Mouse (Mus musculus) limb, embryonic 12.5 days (tissue): Measurements from ENCODE around the gene Fam43a. TPM values are rescaled to one million over a fixed set of nuclear protein-coding genes. Genes with fewer than 3 reads are reported as not detected.

Experiments
- ATAC-seq: fragments of 200-750 bp; cut with Nextera tagmentation; 2 replicates; pipeline ENCODE4 v1.8.0; 2017; ENCODE audit warnings: low read depth, moderate TSS enrichment; ENCODE audit not compliant: insufficient number of reproducible peaks, insufficient read depth, low FRiP score, low TSS enrichment
- H3K27ac ChIP-seq: fragments of 300-500 bp; sonication (generic); 2 replicates; pipeline ENCODE4 v1.5.1; 2016; ENCODE audit warnings: mild to moderate bottlenecking, moderate library complexity
- H3K27me3 ChIP-seq: fragments of 300-500 bp; sonication (generic); 2 replicates; pipeline ENCODE4 v1.6.1; 2016; ENCODE audit warnings: mild to moderate bottlenecking, moderate library complexity
- H3K36me3 ChIP-seq: fragments of 300-500 bp; sonication (generic); 2 replicates; pipeline ENCODE4 v1.6.1; 2016; ENCODE audit warnings: mild to moderate bottlenecking, moderate library complexity
- H3K4me1 ChIP-seq: fragments of 300-500 bp; sonication (generic); replicated peaks from 2 replicates; pipeline ENCODE4 v1.6.1; 2016
- H3K4me2 ChIP-seq: fragments of 300-500 bp; sonication (generic); 2 replicates; pipeline ENCODE4 v1.6.1; 2016; ENCODE audit warnings: mild to moderate bottlenecking, moderate library complexity
- H3K4me3 ChIP-seq: fragments of 300-500 bp; sonication (generic); replicated peaks from 2 replicates; pipeline ENCODE4 v1.5.1; 2016; ENCODE audit warnings: mild to moderate bottlenecking
- H3K9ac ChIP-seq: fragments of 300-500 bp; sonication (generic); replicated peaks from 2 replicates; pipeline ENCODE4 v1.6.1; 2016; ENCODE audit warnings: mild to moderate bottlenecking, moderate library complexity
- H3K9me3 ChIP-seq: fragments of 300-500 bp; sonication (generic); 2 replicates; pipeline ENCODE4 v1.6.1; 2016; ENCODE audit warnings: mild to moderate bottlenecking, moderate library complexity
- WGBS: fragments of 180-500 bp; shearing (Covaris S2); methylation state at CpG from one replicate; pipeline ENCODE4 v1.1.7; 2016; 5-methylcytosine and 5-hydroxymethylcytosine counted together
- polyA plus RNA-seq: library from polyadenylated mRNA; unstranded; fragments of >200 nt; fragmentation: Nextera tagmentation; extraction: Ambion mirVana; gene quantifications from 2 replicates; pipeline ENCODE4 v1.2.1, GENCODE M21; 2016

Gene Fam43a
- polyA plus RNA-seq, 1 experiment from 2014 or later = 11.2 TPM

- WGBS = 94% methylated on average over 14 of the region's 14 CpGs
- ATAC-seq = no peak
Measured at GRCm38 (mm10) chr16:30638586-30638985, 39.1 kb downstream of the Fam43a start.

GRCm38 (mm10) chr16:30640591-30640990 is 41.1 kb downstream of the Fam43a start:
- H3K4me1 ChIP-seq = no peaks in the 10 kb centered on the region
- peaks cover 3% of the 10 kb centered on the region; the same call in 1 of the 2 replicates for H3K9me3 ChIP-seq
- H3K4me3 ChIP-seq = no peak overlapping the region
- 54% methylated on average over 2 of the region's 2 CpGs for WGBS
- H3K9ac ChIP-seq = no peak overlapping the region
- ATAC-seq = no peak
- H3K36me3 ChIP-seq = no peaks in the 10 kb centered on the region
- no peak overlapping the region for H3K27ac ChIP-seq
- H3K4me2 ChIP-seq = no peak overlapping the region
- H3K27me3 ChIP-seq = no peaks in the 10 kb centered on the region

More at GRCm38 (mm10) chr16:30638586-30638985, 39.1 kb downstream of the Fam43a start:
- H3K36me3 ChIP-seq = no peaks in the 10 kb centered on the region
- no peak overlapping the region for H3K27ac ChIP-seq
- peaks cover 8% of the 10 kb centered on the region; the same call in 1 of the 2 replicates for H3K4me1 ChIP-seq
- H3K9ac ChIP-seq = no peak overlapping the region
- no peak overlapping the region for H3K4me3 ChIP-seq
- no peak overlapping the region for H3K4me2 ChIP-seq
- no peaks in the 10 kb centered on the region for H3K27me3 ChIP-seq
- peaks cover 3% of the 10 kb centered on the region; the same call in 1 of the 2 replicates for H3K9me3 ChIP-seq

GRCm38 (mm10) chr16:30641408-30641807 is 41.9 kb downstream of the Fam43a start:
- H3K27me3 ChIP-seq = no peaks in the 10 kb centered on the region
- no peak overlapping the region for H3K9ac ChIP-seq
- no peaks in the 10 kb centered on the region; the same call in 1 of the 2 replicates for H3K4me1 ChIP-seq
- no peak overlapping the region for H3K4me3 ChIP-seq
- H3K27ac ChIP-seq = no peak overlapping the region
- H3K36me3 ChIP-seq = no peaks in the 10 kb centered on the region
- no peak overlapping the region for H3K4me2 ChIP-seq
- 40% methylated on average over 4 of the region's 4 CpGs for WGBS
- peaks cover 3% of the 10 kb centered on the region; the same call in 1 of the 2 replicates for H3K9me3 ChIP-seq
- no peak for ATAC-seq

GRCm38 (mm10) chr16:30642229-30642628 is 42.7 kb downstream of the Fam43a start:
- Histone ChIP-seq H3K4me1 (no peaks in the 10 kb centered on the region; the same call in 1 of the 2 replicates), H3K36me3 (no peaks in the 10 kb centered on the region), H3K4me3 (no peak overlapping the region), H3K27me3 (no peaks in the 10 kb centered on the region), H3K9ac (no peak overlapping the region), H3K4me2 (no peak overlapping the region), H3K9me3 (peaks cover 3% of the 10 kb centered on the region; the same call in 1 of the 2 replicates), H3K27ac (no peak overlapping the region)
- no peak for ATAC-seq
- 84% methylated on average over 3 of the region's 3 CpGs for WGBS

GRCm38 (mm10) chr16:30644981-30645380 is 45.5 kb downstream of the Fam43a start:
- Histone ChIP-seq H3K9ac (no peak overlapping the region), H3K9me3 (peaks cover 11% of the 10 kb centered on the region; the same call in 1 of the 2 replicates), H3K27ac (no peak overlapping the region), H3K36me3 (no peaks in the 10 kb centered on the region), H3K4me3 (no peak overlapping the region), H3K4me1 (no peaks in the 10 kb centered on the region; the same call in 1 of the 2 replicates), H3K4me2 (no peak overlapping the region), H3K27me3 (no peaks in the 10 kb centered on the region)
- no peak for ATAC-seq
- WGBS = 95% methylated on average over 4 of the region's 4 CpGs

- no peak for ATAC-seq
- Histone ChIP-seq H3K27me3 (no peaks in the 10 kb centered on the region), H3K9me3 (peaks cover 11% of the 10 kb centered on the region; the same call in 1 of the 2 replicates), H3K4me2 (no peak overlapping the region), H3K9ac (no peak overlapping the region), H3K36me3 (no peaks in the 10 kb centered on the region), H3K4me3 (no peak overlapping the region), H3K4me1 (no peaks in the 10 kb centered on the region; the same call in 1 of the 2 replicates), H3K27ac (no peak overlapping the region)
- 46% methylated on average over 9 of the region's 9 CpGs for WGBS
Measured at GRCm38 (mm10) chr16:30645841-30646558, 46.5 kb downstream of the Fam43a start.

- no peaks in the 10 kb centered on the region for H3K27me3 ChIP-seq
- 72% methylated on average over 3 of the region's 3 CpGs for WGBS
- H3K36me3 ChIP-seq = no peaks in the 10 kb centered on the region
- H3K4me1 ChIP-seq = no peaks in the 10 kb centered on the region; the same call in 1 of the 2 replicates
- no peak overlapping the region for H3K9ac ChIP-seq
- ATAC-seq = no peak
- H3K9me3 ChIP-seq = peaks cover 11% of the 10 kb centered on the region; the same call in 1 of the 2 replicates
- no peak overlapping the region for H3K4me2 ChIP-seq
- no peak overlapping the region for H3K4me3 ChIP-seq
- no peak overlapping the region for H3K27ac ChIP-seq
Measured at GRCm38 (mm10) chr16:30646856-30647255, 47.3 kb downstream of the Fam43a start.

- 90% methylated on average over 1 of the region's 1 CpGs for WGBS
Measured at GRCm38 (mm10) chr16:30651292-30651691, 51.8 kb downstream of the Fam43a start.

More at GRCm38 (mm10) chr16:30651292-30651691, 51.8 kb downstream of the Fam43a start:
- Histone ChIP-seq H3K4me1 (peaks cover 4% of the 10 kb centered on the region; the same call in 1 of the 2 replicates), H3K27ac (no peak overlapping the region), H3K36me3 (no peaks in the 10 kb centered on the region), H3K9me3 (0 out of 2 replicates have a peak, but pooled peaks cover 7% of the 10 kb centered on the region), H3K4me2 (no peak overlapping the region), H3K4me3 (no peak overlapping the region), H3K27me3 (no peaks in the 10 kb centered on the region), H3K9ac (no peak overlapping the region)
- no peak for ATAC-seq

Other genes with a start within 250 kb of the Fam43a start
- 13.2 and 14.4 TPM in 2 replicates for gene Atp13a3, start 193.7 kb upstream of the Fam43a start, polyA plus RNA-seq
- gene Tmem44, start 48.9 kb upstream of the Fam43a start, polyA plus RNA-seq = 27.5 and 29.5 TPM in 2 replicates
- gene Lsg1, start 12.1 kb upstream of the Fam43a start, polyA plus RNA-seq = 77.4 and 82.8 TPM in 2 replicates